Mouse (Mus musculus) thymus, adult 2 months (tissue): ENCODE measurements around the gene Gm12355.

ENCODE experiments used
- CTCF ChIP-seq: fragments of 200-500 bp; IDR thresholded peaks from 2 replicates; pipeline ENCODE4 v1.5.1; 2012; ENCODE audit warnings: mild to moderate bottlenecking, control low read depth, low read length, moderate library complexity, borderline replicate concordance; ENCODE audit not compliant: control insufficient read depth, poor library complexity, insufficient read depth; ENCODE audit errors: extremely low read depth
- POLR2A ChIP-seq: fragments of 200-500 bp; IDR thresholded peaks from 2 replicates; pipeline ENCODE4 v1.6.1; 2012; ENCODE audit warnings: mild to moderate bottlenecking, low read length, control low read depth, moderate library complexity; ENCODE audit not compliant: control insufficient read depth, poor library complexity, insufficient read depth; ENCODE audit errors: extremely low read depth

DNA sequence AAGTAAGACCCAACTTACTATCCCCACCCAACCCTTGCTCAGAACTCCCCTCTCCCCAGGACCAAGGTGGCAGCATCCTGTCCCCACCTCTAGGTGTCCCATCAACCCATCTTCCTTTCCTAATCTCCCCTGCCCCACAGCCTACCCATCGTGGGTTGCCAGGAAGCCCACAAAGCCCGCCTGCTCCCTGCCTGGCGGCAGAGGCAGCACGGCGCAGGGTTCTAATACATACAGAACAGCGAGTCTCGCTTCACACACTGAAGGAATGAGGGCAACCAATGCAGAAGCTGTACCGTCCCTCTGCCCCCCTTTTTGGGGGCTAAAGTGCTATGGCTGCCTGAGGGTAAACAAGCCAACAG, 43.5 kb downstream of the Gm12355 start:
- TF ChIP-seq CTCF (no peak), POLR2A (no peak)
